Mouse (Mus musculus) small intestine, adult 2 months (tissue): ENCODE data around the gene Tmem107. TPM values are rescaled to one million over a fixed set of nuclear protein-coding genes. Genes with fewer than 3 reads are reported as not detected.

Experiments
- H3K27ac ChIP-seq: fragments of 200-500 bp; 2 replicates; pipeline ENCODE4 v1.5.1; 2012; ENCODE audit warnings: low read depth, low read length, control low read depth, inconsistent platforms; ENCODE audit not compliant: insufficient read depth
- H3K27me3 ChIP-seq: fragments of 200-500 bp; 2 replicates; pipeline ENCODE4 v1.6.1; 2012; ENCODE audit warnings: mild to moderate bottlenecking, moderate library complexity, low read length, inconsistent platforms; ENCODE audit not compliant: control insufficient read depth, insufficient read depth
- H3K36me3 ChIP-seq: fragments of 200-500 bp; 2 replicates; pipeline ENCODE4 v1.6.1; 2012; ENCODE audit warnings: mild to moderate bottlenecking, low read length, control low read depth, inconsistent platforms; ENCODE audit not compliant: control insufficient read depth, insufficient read depth
- H3K4me1 ChIP-seq: fragments of 200-500 bp; 2 replicates; pipeline ENCODE4 v1.6.1; 2012; ENCODE audit warnings: low read length, inconsistent platforms, mixed read lengths; ENCODE audit not compliant: control insufficient read depth, insufficient read depth, insufficient read length
- H3K4me3 ChIP-seq: fragments of 200-500 bp; 2 replicates; pipeline ENCODE4 v1.5.1; 2012; ENCODE audit warnings: low read depth, mild to moderate bottlenecking, control low read depth, inconsistent platforms, low read length, moderate library complexity
- CTCF ChIP-seq: fragments of 200-500 bp; IDR thresholded peaks from 2 replicates; pipeline ENCODE4 v1.5.1; 2012; ENCODE audit warnings: low read depth, mild to moderate bottlenecking, control low read depth, inconsistent platforms, low read length, moderate library complexity, mixed read lengths; ENCODE audit not compliant: insufficient replicate concordance, insufficient read length; ENCODE audit errors: extremely low read depth
- POLR2A ChIP-seq: fragments of 200-500 bp; IDR thresholded peaks from 2 replicates; pipeline ENCODE4 v1.6.1; 2012; ENCODE audit warnings: low read depth, mild to moderate bottlenecking, control low read depth, inconsistent platforms, low read length, moderate library complexity
- WGBS: fragments of 180-500 bp; shearing (Covaris S2); methylation state at CpG from one replicate; pipeline ENCODE4 v1.1.7; 2018; 5-methylcytosine and 5-hydroxymethylcytosine counted together
- polyA plus RNA-seq: library from polyadenylated mRNA; depleted of rRNA; stranded (reverse); fragments of >200 nt; gene quantifications from 2 replicates; pipeline ENCODE4 v1.2.3, GENCODE M21; 2012

Tmem107 gene
- polyA plus RNA-seq, 1 experiment: 12.8 TPM

DNA sequence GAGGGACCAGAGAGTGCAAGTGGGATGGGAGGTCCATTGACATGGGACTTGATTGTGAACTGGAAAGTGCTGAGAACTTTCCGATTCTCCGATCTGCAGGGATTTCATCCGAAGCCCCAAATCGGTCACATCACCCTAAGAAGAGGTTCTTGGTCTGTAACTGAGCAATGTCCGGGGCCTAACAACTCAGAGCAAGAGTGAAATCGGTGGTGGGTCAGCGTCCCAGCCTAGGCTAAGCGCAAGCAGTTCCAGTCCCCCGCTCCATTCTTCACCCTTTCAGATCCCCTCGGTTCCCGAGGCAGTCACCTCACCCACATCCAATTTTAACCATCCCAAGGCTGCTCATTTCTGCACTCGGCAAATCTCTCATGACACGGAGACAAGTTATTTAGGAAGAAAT is 513 bp upstream of the Tmem107 start:
- H3K4me1 ChIP-seq: peaks cover 10% of the 10 kb centered on the region; the same call in 1 of the 2 replicates
- H3K36me3 ChIP-seq: no peaks in the 10 kb centered on the region
- WGBS: 2% methylated on average over 13 of the region's 13 CpGs
- H3K4me3 ChIP-seq: peak overlapping the region; percentile 74
- TF ChIP-seq CTCF (no peak; the same call in 1 of the 2 replicates), POLR2A (no peak)
- no peaks in the 10 kb centered on the region for H3K27me3 ChIP-seq
- peak overlapping the region; percentile 60 for H3K27ac ChIP-seq

DNA sequence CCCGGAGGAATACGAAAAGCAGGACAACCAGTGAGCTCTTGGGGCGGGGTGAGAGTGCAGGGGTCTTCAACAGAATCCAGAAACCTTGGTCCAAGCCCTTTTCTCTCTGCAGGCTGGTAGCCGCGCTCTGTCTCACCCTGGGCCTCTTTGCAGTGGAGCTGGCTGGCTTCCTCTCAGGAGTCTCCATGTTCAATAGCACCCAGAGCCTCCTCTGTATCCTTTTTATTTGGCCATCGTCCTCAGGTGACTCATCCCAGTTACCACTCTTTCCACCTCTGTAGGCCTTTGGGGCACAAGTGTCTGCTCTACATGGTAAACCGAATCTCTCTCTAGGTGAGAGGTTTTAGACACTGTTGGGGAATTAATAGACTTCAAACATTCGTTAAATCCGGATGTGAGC is 656 bp downstream of the Tmem107 start:
- peak overlapping the region; percentile 74 for H3K4me3 ChIP-seq
- no peaks in the 10 kb centered on the region for H3K36me3 ChIP-seq
- WGBS: 36% methylated on average over 9 of the region's 9 CpGs
- H3K4me1 ChIP-seq: peaks cover 8% of the 10 kb centered on the region; the same call in 1 of the 2 replicates
- H3K27me3 ChIP-seq: no peaks in the 10 kb centered on the region
- TF ChIP-seq CTCF (no peak), POLR2A (no peak)
- peak overlapping the region; percentile 60; the same call in 1 of the 2 replicates for H3K27ac ChIP-seq

- Histone ChIP-seq H3K4me3 (no peak overlapping the region), H3K27ac (no peak overlapping the region)
Measured at GRCm38 (mm10) chr11:69072234-69072633, 1.6 kb downstream of the Tmem107 start.

DNA sequence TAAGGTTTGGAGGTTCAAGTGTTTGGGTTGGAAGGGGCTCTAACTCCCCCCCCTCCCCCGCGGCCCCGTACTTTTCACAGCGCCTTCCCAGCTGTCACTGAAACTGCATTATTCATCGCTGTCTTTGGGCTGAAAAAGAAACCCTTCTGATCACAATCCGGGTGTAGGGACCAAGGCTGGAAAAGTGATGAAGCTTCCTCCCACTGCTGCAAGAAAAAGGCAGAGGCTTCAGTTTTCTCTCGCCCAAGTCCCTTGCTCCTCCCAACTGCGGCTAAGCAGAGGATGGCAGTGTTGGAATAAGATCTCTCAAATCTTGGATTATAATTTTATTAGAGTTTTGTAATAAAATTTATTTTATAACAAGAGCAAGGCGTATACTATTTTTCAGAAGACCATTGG is 2.1 kb downstream of the Tmem107 start:
- Histone ChIP-seq H3K27me3 (no peaks in the 10 kb centered on the region), H3K4me1 (peaks cover 5% of the 10 kb centered on the region; the same call in 1 of the 2 replicates), H3K4me3 (peak overlapping the region; percentile 43), H3K36me3 (no peaks in the 10 kb centered on the region), H3K27ac (no peak overlapping the region)
- WGBS: 7% methylated on average over 9 of the region's 9 CpGs
- TF ChIP-seq POLR2A: no peak
- TF ChIP-seq CTCF: no peak

More at GRCm38 (mm10) chr11:69072234-69072633, 1.6 kb downstream of the Tmem107 start:
- WGBS: 88% methylated on average over 11 of the region's 11 CpGs
- no peaks in the 10 kb centered on the region for H3K27me3 ChIP-seq
- no peaks in the 10 kb centered on the region for H3K36me3 ChIP-seq
- peaks cover 5% of the 10 kb centered on the region; the same call in 1 of the 2 replicates for H3K4me1 ChIP-seq
- no peak for TF ChIP-seq POLR2A
- no peak for TF ChIP-seq CTCF

GRCm38 (mm10) chr11:69073065-69073888 is 2.7 kb downstream of the Tmem107 start:
- Histone ChIP-seq H3K27me3 (no peaks in the 10 kb centered on the region), H3K27ac (peak overlapping the region; percentile 68), H3K4me3 (no peak overlapping the region), H3K4me1 (peaks cover 5% of the 10 kb centered on the region; the same call in 1 of the 2 replicates), H3K36me3 (no peaks in the 10 kb centered on the region)
- WGBS: under 1% methylated on average over 14 of the region's 14 CpGs
- TF ChIP-seq CTCF (no peak), POLR2A (no peak)

- 56% methylated on average over 6 of the region's 6 CpGs for WGBS
- Histone ChIP-seq H3K27ac (peak overlapping the region; percentile 11; the same call in 1 of the 2 replicates), H3K4me3 (no peak overlapping the region), H3K36me3 (no peaks in the 10 kb centered on the region), H3K4me1 (peaks cover 6% of the 10 kb centered on the region; the same call in 1 of the 2 replicates), H3K27me3 (no peaks in the 10 kb centered on the region)
- TF ChIP-seq POLR2A (no peak), CTCF (no peak)
Measured at GRCm38 (mm10) chr11:69073951-69074775, 3.6 kb downstream of the Tmem107 start.

GRCm38 (mm10) chr11:69074776-69075069 is 4.1 kb downstream of the Tmem107 start:
- Histone ChIP-seq H3K36me3 (no peaks in the 10 kb centered on the region), H3K27ac (no peak overlapping the region), H3K4me3 (no peak overlapping the region), H3K27me3 (no peaks in the 10 kb centered on the region), H3K4me1 (peaks cover 8% of the 10 kb centered on the region; the same call in 1 of the 2 replicates)
- whole genome bisulfite sequencing: 74% methylated on average over 2 of the region's 2 CpGs
- TF ChIP-seq POLR2A (no peak), CTCF (no peak)
